Mouse (Mus musculus) E14TG2a.4 (cell line): ENCODE data around the gene Gcn1l1.

Source experiments
- H3K27me3 ChIP-seq: 2 replicates; pipeline ENCODE4 v1.6.1; 2014; ENCODE audit warnings: low read length, control low read depth; ENCODE audit not compliant: insufficient read depth
- H3K36me3 ChIP-seq: 2 replicates; pipeline ENCODE4 v1.6.1; 2014; ENCODE audit warnings: low read length, control low read depth; ENCODE audit not compliant: insufficient read depth
- H3K4me1 ChIP-seq: replicated peaks from 2 replicates; pipeline ENCODE4 v1.6.1; 2014; ENCODE audit warnings: low read depth, low read length, control low read depth
- H3K4me3 ChIP-seq: replicated peaks from 2 replicates; pipeline ENCODE4 v1.5.1; 2014; ENCODE audit warnings: mild to moderate bottlenecking, low read length
- H3K9me3 ChIP-seq: 2 replicates; pipeline ENCODE4 v1.6.1; 2014; ENCODE audit warnings: low read length, control low read depth
- CTCF ChIP-seq: conservative IDR thresholded peaks from 2 replicates; pipeline ENCODE4 v1.5.1; 2014; ENCODE audit warnings: low read length
- NANOG ChIP-seq: IDR thresholded peaks from 2 replicates; pipeline ENCODE4 v1.6.1; 2014; ENCODE audit warnings: borderline replicate concordance, low read length, mixed read lengths
- POU5F1 ChIP-seq: IDR thresholded peaks from 2 replicates; pipeline ENCODE4 v1.6.1; 2014; ENCODE audit warnings: low read length, borderline replicate concordance

Gcn1l1 gene

DNA sequence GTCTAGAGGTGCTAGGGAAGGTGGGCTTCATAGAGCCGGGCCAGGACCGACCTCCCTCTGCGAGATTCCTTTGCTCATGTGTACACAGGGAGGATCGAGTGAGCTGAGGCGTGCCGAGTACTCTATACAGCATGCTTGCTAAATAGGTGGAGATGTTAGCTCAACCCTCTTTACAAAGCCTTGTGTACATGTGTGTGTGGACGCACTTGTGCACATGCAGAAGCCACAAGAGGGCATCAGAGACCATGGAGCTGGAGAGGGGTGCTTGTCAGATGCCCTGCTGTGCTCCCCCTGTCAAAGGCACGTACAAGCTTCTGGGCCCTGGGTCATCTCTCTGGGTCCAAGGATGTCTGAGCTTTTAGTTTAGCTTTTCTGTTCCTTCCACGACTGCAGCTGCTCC, 79.1 kb downstream of the Gcn1l1 start:
- Histone ChIP-seq H3K27me3 (no peaks in the 10 kb centered on the region), H3K4me1 (peaks cover 54% of the 10 kb centered on the region), H3K36me3 (peaks cover 99% of the 10 kb centered on the region), H3K9me3 (no peaks in the 10 kb centered on the region), H3K4me3 (no peak overlapping the region)
- TF ChIP-seq NANOG, result no peak
- no peak for TF ChIP-seq POU5F1
- no peak for TF ChIP-seq CTCF

DNA sequence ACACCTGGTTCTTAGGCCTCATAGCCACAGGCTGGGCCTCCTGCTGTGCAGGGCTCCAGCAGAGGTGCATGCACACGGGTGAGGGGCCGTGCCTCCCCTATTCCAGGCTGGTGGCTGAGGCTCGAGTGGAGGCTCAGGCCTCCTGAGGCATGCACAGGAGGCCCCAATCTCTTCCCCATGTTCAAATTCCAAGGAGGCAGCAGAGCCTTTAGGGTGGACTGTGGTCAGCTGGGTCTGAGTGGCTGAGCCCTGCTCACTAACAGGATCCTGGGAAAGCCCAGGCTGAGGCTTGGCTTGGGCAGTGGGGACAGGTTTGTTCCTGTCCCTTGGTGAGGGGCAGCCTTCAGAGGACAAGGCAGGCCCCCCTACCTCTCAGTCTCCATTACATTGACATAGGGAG, 83.8 kb downstream of the Gcn1l1 start:
- peaks cover 43% of the 10 kb centered on the region for H3K4me1 ChIP-seq
- no peak for TF ChIP-seq NANOG
- TF ChIP-seq POU5F1, result no peak
- TF ChIP-seq CTCF, result no peak
- no peaks in the 10 kb centered on the region for H3K27me3 ChIP-seq
- H3K4me3 ChIP-seq, result no peak overlapping the region
- H3K36me3 ChIP-seq, result peaks cover 72% of the 10 kb centered on the region
- no peaks in the 10 kb centered on the region for H3K9me3 ChIP-seq

DNA sequence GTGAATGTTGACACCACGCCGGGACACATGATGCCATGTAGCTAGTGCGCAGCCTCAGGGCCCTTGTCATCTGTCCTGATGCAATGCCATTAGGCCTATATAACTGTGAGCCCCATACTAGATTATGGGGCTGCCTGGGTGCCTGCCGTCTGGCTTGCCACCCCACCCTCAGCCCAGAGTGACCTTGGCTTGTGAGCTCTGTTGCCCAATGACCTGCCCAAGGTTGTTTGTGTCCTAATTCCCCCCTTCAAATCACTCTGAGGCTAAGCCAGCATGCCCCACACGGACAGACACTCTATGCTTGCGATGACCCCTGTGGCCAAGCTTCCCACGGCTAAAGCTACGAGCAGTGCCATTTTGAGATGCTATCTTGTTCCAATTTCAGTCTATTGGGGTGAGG, 84.6 kb downstream of the Gcn1l1 start:
- H3K4me1 ChIP-seq, result peaks cover 50% of the 10 kb centered on the region
- no peaks in the 10 kb centered on the region for H3K27me3 ChIP-seq
- peaks cover 68% of the 10 kb centered on the region for H3K36me3 ChIP-seq
- H3K4me3 ChIP-seq, result no peak overlapping the region
- no peak for TF ChIP-seq CTCF
- TF ChIP-seq POU5F1, result no peak
- no peak for TF ChIP-seq NANOG
- no peaks in the 10 kb centered on the region for H3K9me3 ChIP-seq

GRCm38 (mm10) chr5:115650885-115651284, 85.8 kb downstream of the Gcn1l1 start:
- Histone ChIP-seq H3K27me3 (no peaks in the 10 kb centered on the region), H3K4me1 (peaks cover 46% of the 10 kb centered on the region), H3K9me3 (no peaks in the 10 kb centered on the region), H3K36me3 (peaks cover 62% of the 10 kb centered on the region), H3K4me3 (no peak overlapping the region)
- no peak for TF ChIP-seq CTCF
- no peak for TF ChIP-seq NANOG
- no peak for TF ChIP-seq POU5F1

DNA sequence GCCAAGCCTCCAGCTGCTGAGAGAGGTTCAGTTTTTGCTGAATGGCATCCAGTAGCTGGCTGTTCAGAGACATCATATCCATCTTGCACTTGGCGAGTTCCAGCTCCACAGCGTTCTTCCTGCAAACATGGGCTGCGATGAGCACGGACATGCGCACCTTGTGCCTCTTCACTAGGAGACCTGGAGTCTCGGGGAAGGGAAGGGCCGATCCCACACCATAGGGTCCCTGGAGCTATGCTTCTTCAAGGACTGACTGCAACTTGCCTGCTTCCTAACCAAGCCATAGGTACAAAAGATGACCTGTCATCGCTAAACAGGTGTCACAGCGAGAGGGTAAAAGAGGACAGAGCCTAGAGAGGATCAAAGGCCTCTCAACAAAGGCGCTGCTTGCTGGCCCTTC, 86.8 kb downstream of the Gcn1l1 start:
- Histone ChIP-seq H3K27me3 (no peaks in the 10 kb centered on the region), H3K36me3 (peaks cover 58% of the 10 kb centered on the region), H3K9me3 (no peaks in the 10 kb centered on the region)

GRCm38 (mm10) chr5:115652681-115653575, 87.9 kb downstream of the Gcn1l1 start:
- Histone ChIP-seq H3K27me3 (no peaks in the 10 kb centered on the region), H3K4me1 (peaks cover 42% of the 10 kb centered on the region), H3K36me3 (peaks cover 54% of the 10 kb centered on the region), H3K4me3 (peak overlapping the region; percentile 72), H3K9me3 (no peaks in the 10 kb centered on the region)
- TF ChIP-seq POU5F1 (no peak), CTCF (peak; percentile 92), NANOG (no peak)

More for the DNA sequence above, 86.8 kb downstream of the Gcn1l1 start:
- TF ChIP-seq POU5F1, result no peak
- no peak for TF ChIP-seq CTCF
- TF ChIP-seq NANOG, result no peak
- Histone ChIP-seq H3K4me1 (peaks cover 37% of the 10 kb centered on the region), H3K4me3 (no peak overlapping the region; the same call in 1 of the 2 replicates)

DNA sequence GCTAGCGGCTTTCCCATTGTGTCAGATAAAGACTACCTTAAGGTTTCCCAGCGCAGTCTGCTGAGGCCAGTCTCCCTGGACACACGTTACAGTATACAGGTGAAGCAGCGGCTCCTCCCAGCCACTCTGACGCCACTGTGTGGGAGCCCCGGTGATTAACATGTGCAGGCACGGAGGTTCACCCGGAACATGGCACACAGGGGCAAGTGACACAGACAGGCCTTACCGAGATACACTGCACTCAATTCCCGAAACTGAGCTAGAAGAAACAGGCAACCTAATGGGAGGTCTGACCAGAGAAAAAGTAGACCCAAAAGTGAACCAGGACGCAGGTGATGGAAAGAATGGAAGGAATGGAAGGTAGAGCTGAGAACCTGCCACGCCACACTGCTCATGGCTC, 88.7 kb downstream of the Gcn1l1 start:
- Histone ChIP-seq H3K4me3 (no peak overlapping the region; the same call in 1 of the 2 replicates), H3K9me3 (no peaks in the 10 kb centered on the region), H3K36me3 (peaks cover 47% of the 10 kb centered on the region), H3K27me3 (no peaks in the 10 kb centered on the region), H3K4me1 (peaks cover 46% of the 10 kb centered on the region)
- TF ChIP-seq CTCF (no peak), POU5F1 (no peak), NANOG (no peak)

DNA sequence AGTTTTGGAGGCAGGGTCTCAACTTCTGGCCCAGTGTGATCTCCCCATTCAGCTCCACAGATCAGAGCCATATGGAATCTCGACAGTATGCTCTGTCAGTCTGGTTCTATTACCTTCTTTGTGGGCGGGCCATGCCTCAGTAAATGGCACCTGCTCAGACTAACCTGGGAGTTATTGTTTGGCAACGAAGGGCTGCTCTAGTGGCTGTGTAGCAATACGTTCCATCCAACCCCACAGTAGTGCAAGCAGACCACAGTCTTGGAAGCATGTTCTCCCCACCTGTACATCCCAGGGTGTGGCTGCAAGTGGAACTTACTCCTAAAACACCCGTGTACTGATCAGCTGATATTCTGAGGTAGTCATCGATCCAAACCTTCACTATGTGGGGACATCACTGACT, 91.6 kb downstream of the Gcn1l1 start:
- Histone ChIP-seq H3K27me3 (no peaks in the 10 kb centered on the region), H3K4me1 (peaks cover 44% of the 10 kb centered on the region), H3K4me3 (no peak overlapping the region), H3K36me3 (peaks cover 38% of the 10 kb centered on the region), H3K9me3 (no peaks in the 10 kb centered on the region)
- TF ChIP-seq CTCF (no peak), NANOG (no peak), POU5F1 (no peak)

- peaks cover 40% of the 10 kb centered on the region for H3K36me3 ChIP-seq
- no peak overlapping the region for H3K4me3 ChIP-seq
- no peaks in the 10 kb centered on the region for H3K27me3 ChIP-seq
- no peaks in the 10 kb centered on the region for H3K9me3 ChIP-seq
- TF ChIP-seq NANOG, result no peak
- no peak for TF ChIP-seq POU5F1
- no peak for TF ChIP-seq CTCF
- peaks cover 39% of the 10 kb centered on the region for H3K4me1 ChIP-seq
Observed at GRCm38 (mm10) chr5:115657234-115657633, 92.2 kb downstream of the Gcn1l1 start.
